Mouse (Mus musculus) intestine, embryonic 16.5 days (tissue): ENCODE measurements around the gene Elob. TPM values are rescaled to one million over a fixed set of nuclear protein-coding genes. Genes with fewer than 3 reads are reported as not detected.
A peak's percentile ranks its signal among the peaks of the same experiment; 100 is the strongest.

Experiments
- ATAC-seq: fragments of 200-750 bp; cut with Nextera tagmentation; 2 replicates; pipeline ENCODE4 v1.8.0; 2017; ENCODE audit warnings: moderate TSS enrichment, moderate library complexity
- H3K27ac ChIP-seq: fragments of 300-500 bp; sonication (generic); 2 replicates; pipeline ENCODE4 v1.5.1; 2014; ENCODE audit warnings: mild to moderate bottlenecking, low read length
- H3K27me3 ChIP-seq: fragments of 300-500 bp; sonication (generic); replicated peaks from 2 replicates; pipeline ENCODE4 v1.6.1; 2014; ENCODE audit warnings: low read length, control low read depth, mixed read lengths; ENCODE audit not compliant: control insufficient read depth, insufficient read depth
- H3K36me3 ChIP-seq: fragments of 300-500 bp; sonication (generic); 2 replicates; pipeline ENCODE4 v1.6.1; 2014; ENCODE audit warnings: low read length, control low read depth; ENCODE audit not compliant: control insufficient read depth, insufficient read depth
- H3K4me1 ChIP-seq: fragments of 300-500 bp; sonication (generic); 2 replicates; pipeline ENCODE4 v1.6.1; 2014; ENCODE audit warnings: low read length, control low read depth, mixed read lengths; ENCODE audit not compliant: control insufficient read depth, insufficient read depth
- H3K4me2 ChIP-seq: fragments of 300-500 bp; sonication (generic); 2 replicates; pipeline ENCODE4 v1.6.1; 2014; ENCODE audit warnings: low read depth, low read length, control low read depth
- H3K4me3 ChIP-seq: fragments of 300-500 bp; sonication (generic); 2 replicates; pipeline ENCODE4 v1.5.1; 2014; ENCODE audit warnings: mild to moderate bottlenecking, low read length
- H3K9ac ChIP-seq: fragments of 300-500 bp; sonication (generic); 2 replicates; pipeline ENCODE4 v1.6.1; 2014; ENCODE audit warnings: low read depth, low read length
- H3K9me3 ChIP-seq: fragments of 300-500 bp; sonication (generic); 2 replicates; pipeline ENCODE4 v1.6.1; 2016; ENCODE audit warnings: low read length, control low read depth; ENCODE audit not compliant: control insufficient read depth
- WGBS: fragments of 180-500 bp; shearing (Covaris S2); extraction: QIAGEN DNeasy Blood & Tissue Kit; methylation state at CpG from one replicate; pipeline ENCODE4 v1.1.7; 2014; 5-methylcytosine and 5-hydroxymethylcytosine counted together
- polyA plus RNA-seq: library from polyadenylated mRNA; unstranded; fragments of >200 nt; fragmentation: Nextera tagmentation; extraction: Ambion mirVana; gene quantifications from 2 replicates; pipeline ENCODE4 v1.2.1, GENCODE M21; 2015

Elob gene
- polyA plus RNA-seq, 1 experiment from 2014 or later = 930 TPM

DNA sequence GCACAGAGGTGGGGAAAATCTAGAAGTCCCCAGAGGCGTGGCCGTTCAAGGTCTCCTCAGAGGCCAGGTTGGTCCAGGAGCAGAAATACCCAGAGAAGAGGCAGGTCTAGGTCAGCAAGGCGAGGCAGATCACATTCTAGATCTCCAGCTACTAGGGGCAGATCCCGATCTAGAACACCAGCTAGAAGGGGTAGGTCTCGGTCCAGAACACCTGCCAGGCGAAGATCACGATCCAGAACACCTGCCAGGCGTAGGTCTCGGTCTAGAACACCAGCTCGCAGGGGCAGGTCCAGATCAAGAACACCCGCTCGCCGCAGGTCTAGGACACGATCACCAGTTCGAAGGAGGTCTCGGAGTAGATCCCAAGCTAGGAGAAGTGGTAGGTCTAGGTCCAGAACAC lies 13.3 kb downstream of the Elob start:
- WGBS = 98% methylated on average over 16 of the region's 16 CpGs
- ATAC-seq = no peak

DNA sequence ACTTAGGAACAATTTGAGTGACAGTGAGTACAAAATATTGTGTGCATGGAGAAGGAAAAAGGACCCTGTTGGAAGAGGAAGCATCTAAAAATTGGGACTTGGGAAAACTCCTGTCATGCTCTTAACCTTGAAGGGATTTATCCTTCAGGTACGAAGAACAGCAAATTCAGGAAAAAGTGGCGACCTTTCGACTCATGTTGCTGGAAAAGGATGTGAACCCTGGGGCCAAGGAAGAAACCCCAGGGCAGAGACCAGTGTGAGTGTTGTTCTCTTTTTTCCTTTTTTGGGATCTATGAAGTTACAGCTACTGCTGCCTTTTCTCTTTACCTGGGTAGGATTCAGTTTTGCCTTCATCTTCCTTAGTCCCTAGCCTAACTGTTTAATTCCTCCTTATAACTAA lies 21.0 kb downstream of the Elob start:
- no peak for ATAC-seq

More for the DNA sequence above, 13.3 kb downstream of the Elob start:
- H3K4me2 ChIP-seq = no peak overlapping the region
- no peak overlapping the region for H3K4me3 ChIP-seq
- no peaks in the 10 kb centered on the region for H3K4me1 ChIP-seq
- peaks cover 71% of the 10 kb centered on the region for H3K36me3 ChIP-seq
- no peak overlapping the region for H3K27ac ChIP-seq
- no peak overlapping the region for H3K9ac ChIP-seq
- no peaks in the 10 kb centered on the region for H3K27me3 ChIP-seq
- H3K9me3 ChIP-seq = peaks cover 11% of the 10 kb centered on the region

GRCm38 (mm10) chr17:23806867-23807266 lies 22.1 kb downstream of the Elob start:
- Histone ChIP-seq H3K27me3 (no peaks in the 10 kb centered on the region), H3K36me3 (peaks cover 19% of the 10 kb centered on the region), H3K9me3 (no peaks in the 10 kb centered on the region), H3K9ac (no peak overlapping the region), H3K4me2 (peak overlapping the region; percentile 11), H3K4me1 (peaks cover 16% of the 10 kb centered on the region), H3K4me3 (no peak overlapping the region), H3K27ac (no peak overlapping the region)
- WGBS = 70% methylated on average over 25 of the region's 25 CpGs
- no peak for ATAC-seq

More for the DNA sequence above, 21.0 kb downstream of the Elob start:
- 80% methylated on average over 3 of the region's 3 CpGs for whole genome bisulfite sequencing
- Histone ChIP-seq H3K27ac (no peak overlapping the region), H3K9me3 (no peaks in the 10 kb centered on the region), H3K4me1 (peaks cover 16% of the 10 kb centered on the region), H3K27me3 (no peaks in the 10 kb centered on the region), H3K4me2 (no peak overlapping the region), H3K36me3 (peaks cover 20% of the 10 kb centered on the region), H3K4me3 (no peak overlapping the region), H3K9ac (no peak overlapping the region)

DNA sequence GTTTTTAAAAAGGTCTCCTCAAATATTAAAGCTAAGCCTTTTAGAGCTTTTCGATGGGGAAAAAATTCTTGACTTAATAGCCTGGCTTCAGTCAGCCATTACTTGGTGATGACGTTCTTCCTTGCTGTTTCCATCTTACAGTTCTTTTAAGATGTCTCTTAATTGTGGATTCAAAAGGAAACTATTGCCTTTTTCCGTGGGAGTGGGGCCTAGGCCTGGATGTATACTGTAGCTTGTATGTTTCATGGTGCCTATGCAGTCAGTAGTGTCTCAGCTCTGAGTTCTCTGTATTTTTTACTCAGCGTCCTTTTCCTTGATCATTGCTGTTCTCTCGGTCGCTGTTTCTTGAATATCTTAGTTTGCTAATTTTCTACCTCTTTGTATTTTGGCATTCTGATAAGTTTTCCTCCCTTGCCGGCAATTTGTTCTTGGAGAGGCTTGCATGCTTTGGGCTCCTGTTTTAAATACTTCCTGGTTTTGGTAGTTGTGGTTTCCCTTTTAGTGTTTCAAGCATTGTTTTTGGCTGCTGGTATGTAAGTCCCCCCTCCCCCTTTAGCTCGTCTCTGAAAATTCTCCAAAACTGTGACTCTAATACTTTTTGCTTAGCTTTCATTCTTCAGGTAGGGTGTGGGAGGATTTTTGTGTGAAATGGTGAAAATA lies 24.4 kb downstream of the Elob start:
- no peaks in the 10 kb centered on the region for H3K9me3 ChIP-seq
- peaks cover 16% of the 10 kb centered on the region for H3K4me1 ChIP-seq
- WGBS = 2% methylated on average over 8 of the region's 8 CpGs
- H3K4me3 ChIP-seq = peak overlapping the region; percentile 98
- H3K27ac ChIP-seq = no peak overlapping the region
- H3K4me2 ChIP-seq = peak overlapping the region; percentile 72
- peaks cover 7% of the 10 kb centered on the region; the same call in 1 of the 2 replicates for H3K36me3 ChIP-seq
- no peaks in the 10 kb centered on the region for H3K27me3 ChIP-seq
- peak overlapping the region; percentile 88 for H3K9ac ChIP-seq
- no peak for ATAC-seq

DNA sequence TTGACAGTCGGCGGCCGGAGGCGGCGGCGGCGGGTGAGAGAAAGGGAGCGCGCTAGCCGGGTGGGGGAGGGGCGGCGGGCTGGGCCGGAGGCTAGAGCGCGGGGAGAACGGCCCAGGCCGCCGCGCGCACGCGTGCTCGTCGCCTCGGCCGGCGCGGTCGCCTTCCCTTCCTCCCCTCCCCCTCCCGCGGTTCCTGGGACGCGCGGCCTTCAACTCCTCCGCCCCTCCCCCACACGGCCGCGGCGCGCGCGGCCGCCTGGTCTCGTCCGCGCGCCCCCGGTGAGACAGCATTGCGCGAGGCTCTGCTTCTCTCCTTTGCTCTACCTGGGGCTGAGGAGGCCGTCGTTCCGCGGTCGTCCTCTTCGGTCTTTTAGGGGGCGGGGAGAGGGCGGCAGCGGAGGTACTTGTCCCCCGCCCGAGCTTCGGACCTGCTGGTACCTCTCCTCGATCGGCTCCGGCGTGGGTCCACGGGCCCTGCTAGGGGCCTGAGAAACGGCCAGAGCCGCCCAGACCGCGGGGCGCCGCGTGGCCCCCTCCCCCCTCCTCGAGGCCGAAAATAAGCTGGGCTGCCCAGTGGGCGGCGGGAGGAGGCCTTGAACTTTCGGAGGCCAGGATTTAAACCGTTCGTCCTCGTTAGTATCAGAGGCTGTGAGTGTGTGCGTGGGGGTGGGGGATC lies 25.4 kb downstream of the Elob start:
- peak; percentile 73 for ATAC-seq

DNA sequence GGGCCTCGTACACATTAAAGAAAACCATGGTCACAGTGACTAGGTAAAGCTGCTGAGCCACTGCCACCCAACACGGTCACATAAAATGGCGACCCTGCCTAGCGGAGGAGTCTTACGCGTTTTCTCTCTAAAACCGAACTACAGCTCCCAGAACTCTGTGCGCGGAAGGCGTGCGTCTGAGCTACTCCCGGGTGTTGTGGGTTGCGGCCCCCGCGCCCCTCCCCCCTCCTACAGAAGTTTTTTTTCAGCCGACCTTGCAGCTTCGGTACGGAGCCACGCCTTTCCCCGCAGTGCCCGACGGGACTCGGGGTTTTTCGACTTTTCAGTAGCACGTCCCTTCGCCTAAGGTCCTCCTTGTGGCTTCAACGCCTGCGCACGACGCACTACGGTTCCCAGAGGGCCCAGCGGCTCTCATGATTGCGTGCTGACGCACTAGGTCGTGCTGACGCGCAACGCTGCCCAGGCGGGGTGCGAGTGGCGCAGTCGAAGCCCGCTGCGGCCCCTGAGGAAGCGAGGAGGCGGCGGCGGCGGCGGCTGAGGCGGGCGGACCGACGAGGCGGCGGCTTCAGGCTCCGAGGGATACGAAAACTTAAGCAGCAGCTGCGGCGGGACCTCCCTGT lies 26.1 kb downstream of the Elob start:
- H3K4me3 ChIP-seq = peak overlapping the region; percentile 98
- H3K36me3 ChIP-seq = no peaks in the 10 kb centered on the region
- peak overlapping the region; percentile 88 for H3K9ac ChIP-seq
- H3K27ac ChIP-seq = peak overlapping the region; percentile 93
- peak; percentile 99 for ATAC-seq
- WGBS = under 1% methylated on average over 60 of the region's 60 CpGs
- H3K9me3 ChIP-seq = no peaks in the 10 kb centered on the region
- peak overlapping the region; percentile 69 for H3K4me2 ChIP-seq
- peaks cover 16% of the 10 kb centered on the region for H3K4me1 ChIP-seq
- H3K27me3 ChIP-seq = no peaks in the 10 kb centered on the region

More for the DNA sequence above, 25.4 kb downstream of the Elob start:
- Histone ChIP-seq H3K4me3 (peak overlapping the region; percentile 98), H3K9ac (peak overlapping the region; percentile 88), H3K4me1 (peaks cover 16% of the 10 kb centered on the region), H3K27ac (peak overlapping the region; percentile 93), H3K4me2 (peak overlapping the region; percentile 72), H3K36me3 (no peaks in the 10 kb centered on the region), H3K9me3 (no peaks in the 10 kb centered on the region), H3K27me3 (no peaks in the 10 kb centered on the region)
- WGBS = under 1% methylated on average over 64 of the region's 83 CpGs

GRCm38 (mm10) chr17:23801627-23802026 lies 27.3 kb downstream of the Elob start:
- no peak overlapping the region for H3K27ac ChIP-seq
- no peaks in the 10 kb centered on the region for H3K9me3 ChIP-seq
- H3K4me1 ChIP-seq = peaks cover 10% of the 10 kb centered on the region
- H3K9ac ChIP-seq = no peak overlapping the region
- no peaks in the 10 kb centered on the region for H3K27me3 ChIP-seq
- H3K4me3 ChIP-seq = no peak overlapping the region
- no peak overlapping the region for H3K4me2 ChIP-seq
- H3K36me3 ChIP-seq = no peaks in the 10 kb centered on the region
- WGBS = 96% methylated on average over 10 of the region's 10 CpGs
- no peak for ATAC-seq

DNA sequence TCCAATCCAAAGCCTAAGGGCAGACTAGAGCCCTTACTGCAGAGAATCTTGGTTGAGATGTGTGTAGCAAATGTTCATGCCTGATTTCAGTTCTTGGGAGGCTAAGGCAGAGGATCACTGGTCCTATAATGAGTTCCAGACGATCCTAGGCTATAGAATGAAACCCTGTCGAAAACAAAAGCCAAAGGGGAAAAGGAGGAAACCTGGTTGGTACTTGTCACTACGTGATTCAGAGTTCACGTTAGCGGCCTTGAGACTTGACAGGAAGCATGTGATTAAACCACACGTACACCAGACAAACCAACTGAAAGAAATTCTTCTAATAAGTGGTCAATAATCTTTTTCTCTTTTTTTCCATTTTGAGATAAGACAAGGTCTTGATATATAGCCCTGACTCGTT lies 31.6 kb downstream of the Elob start:
- H3K27me3 ChIP-seq = no peaks in the 10 kb centered on the region
- 79% methylated on average over 7 of the region's 7 CpGs for WGBS
- H3K27ac ChIP-seq = no peak overlapping the region
- H3K9ac ChIP-seq = no peak overlapping the region
- no peak for ATAC-seq
- H3K4me1 ChIP-seq = no peaks in the 10 kb centered on the region
- H3K4me2 ChIP-seq = no peak overlapping the region
- H3K9me3 ChIP-seq = no peaks in the 10 kb centered on the region
- H3K4me3 ChIP-seq = no peak overlapping the region
- no peaks in the 10 kb centered on the region for H3K36me3 ChIP-seq

DNA sequence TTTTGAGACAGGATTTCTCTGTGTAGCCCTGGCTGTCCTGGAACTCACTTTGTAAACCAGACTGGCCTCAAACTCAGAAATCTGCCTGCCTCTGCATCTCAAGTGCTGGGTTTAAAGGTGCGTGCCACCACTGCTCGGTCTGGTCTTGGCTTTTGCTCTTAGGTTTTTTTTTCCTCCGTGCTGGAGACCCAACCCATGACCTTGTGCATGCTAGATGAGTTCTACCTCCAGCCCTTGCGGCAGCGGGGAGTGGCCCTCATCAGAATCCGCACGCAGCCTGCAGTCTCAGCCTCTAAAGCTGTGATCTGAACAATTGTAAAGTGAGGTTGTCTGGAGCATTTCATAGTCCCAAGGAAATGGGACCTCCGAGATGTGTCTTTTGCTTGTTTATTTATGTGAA lies 33.6 kb downstream of the Elob start:
- no peaks in the 10 kb centered on the region for H3K27me3 ChIP-seq
- no peak for ATAC-seq
- H3K9ac ChIP-seq = no peak overlapping the region
- no peak overlapping the region for H3K4me3 ChIP-seq
- 89% methylated on average over 8 of the region's 8 CpGs for WGBS
- no peaks in the 10 kb centered on the region for H3K36me3 ChIP-seq
- no peaks in the 10 kb centered on the region for H3K9me3 ChIP-seq
- H3K27ac ChIP-seq = no peak overlapping the region
- H3K4me1 ChIP-seq = peaks cover 6% of the 10 kb centered on the region; the same call in 1 of the 2 replicates
- no peak overlapping the region for H3K4me2 ChIP-seq
